Comparison of ENCODE assay signal across 27 mouse cellular contexts in genomic region chr2:130129687-130130086, GRCm38 (mm10). TPM values are rescaled to one million over a fixed set of nuclear protein-coding genes. Genes with fewer than 3 reads are reported as not detected.
DNase-seq lines count a peak whose midpoint lies in the region; ATAC-seq and TF ChIP-seq lines count a peak whose summit lies in the region.
"Had no signal": no experiment of that assay in that cellular context is flagged by ENCODE, and none has a peak within 500 bp of the region (broad histone marks: within the 10 kb centered on the region; RNA-seq: fewer than 3 reads in every experiment).

No protein-coding gene starts in this region.

- H3K9me3 ChIP-seq in CH12.LX (replicated peaks; ENCODE audit: low read length), result peaks cover 4% of the 10 kb centered on the region
- no peaks in the 10 kb centered on the region for H3K9me3 ChIP-seq in midbrain, embryonic 13.5 days
- H3K9me3 ChIP-seq in intestine, embryonic 16.5 days (ENCODE audit: control insufficient read depth, low read length), result no peaks in the 10 kb centered on the region
- H3K9me3 ChIP-seq: embryonic facial prominence, embryonic 10.5 days; forebrain, embryonic 10.5 days; forebrain, embryonic 15.5 days; heart, embryonic 10.5 days; hindbrain, embryonic 10.5 days had no signal

- H3K27me3 ChIP-seq in CH12.LX (replicated peaks), result peaks cover 16% of the 10 kb centered on the region
- H3K27me3 ChIP-seq in midbrain, embryonic 13.5 days, result no peaks in the 10 kb centered on the region
- H3K27me3 ChIP-seq in intestine, embryonic 16.5 days (replicated peaks; ENCODE audit: control insufficient read depth, insufficient read depth, low read length), result no peaks in the 10 kb centered on the region
- H3K27me3 ChIP-seq: forebrain, embryonic 15.5 days had no signal

- no peak for TF ChIP-seq POLR2A in CH12.LX (IDR thresholded peaks at IDR 0.05; ENCODE audit: low read depth, low read length)
- no peak for TF ChIP-seq POLR2A in bone marrow macrophage, adult 2 months (IDR thresholded peaks at IDR 0.05; ENCODE audit: borderline replicate concordance, low read depth, low read length)

- no peak for TF ChIP-seq EP300 in CH12.LX (IDR thresholded peaks at IDR 0.05; ENCODE audit: low read length)

- no peak for TF ChIP-seq CTCF in CH12.LX (conservative IDR thresholded peaks at IDR 0.05 in 1 of 2, IDR thresholded peaks at IDR 0.05 in 1 of 2; ENCODE audit: low read depth in 2 of 2, low read length in 2 of 2)
- TF ChIP-seq CTCF in bone marrow macrophage, adult 2 months (IDR thresholded peaks at IDR 0.05; ENCODE audit: low read depth, low read length), result no peak

- ATAC-seq in midbrain, embryonic 13.5 days, result no peak
- ATAC-seq in intestine, embryonic 16.5 days, result no peak
- ATAC-seq: forebrain, embryonic 15.5 days; intestine, postnatal 0 days had no signal

- H3K79me2 ChIP-seq in CH12.LX (replicated peaks; ENCODE audit: control insufficient read depth, extremely low read depth, insufficient read depth, poor library complexity, severe bottlenecking) (no peaks in the 10 kb centered on the region), macrophage (ENCODE audit: inconsistent target) (no peaks in the 10 kb centered on the region)

- dilution Hi-C loops in CH12.LX (cut with MboI; ENCODE audit: extremely low pct_ligation_motif_present, extremely low pct_unique_long_range_greater_than_20kb, low sequenced_read_pairs), result no loop called here

- DNase-seq in CH12.LX (ENCODE audit: extremely low read depth), result peak; percentile 3
- DNase-seq in heart, postnatal 4 days, result no peak
- DNase-seq in embryo, embryonic 9.5 days (ENCODE audit: extremely low spot score), result no peak
- DNase-seq: adrenal gland, adult 8-10 months; cerebellum, adult 11-12 months; cerebellum, adult 9-10 months; cerebellum, postnatal 25 days; gastrocnemius, postnatal 36 days; heart, adult 18-20 months; heart, postnatal 10 days had no signal

- 0 out of 2 replicates have a peak overlapping the region, but pooled peaks have one; percentile 40 for H3K4me2 ChIP-seq in CH12.LX (ENCODE audit: insufficient read depth, low read depth, poor library complexity, severe bottlenecking)
- no peak overlapping the region for H3K4me2 ChIP-seq in midbrain, embryonic 13.5 days (replicated peaks)
- no peak overlapping the region for H3K4me2 ChIP-seq in intestine, embryonic 16.5 days (ENCODE audit: low read depth, low read length)
- H3K4me2 ChIP-seq: forebrain, embryonic 15.5 days; hindbrain, embryonic 14.5 days had no signal

- no peak for TF ChIP-seq RAD21 in CH12.LX (IDR thresholded peaks at IDR 0.05; ENCODE audit: low read depth, low read length)

- H3K9ac ChIP-seq in CH12.LX (ENCODE audit: insufficient read depth, low read depth), result no peak overlapping the region
- H3K9ac ChIP-seq in midbrain, embryonic 13.5 days (replicated peaks), result no peak overlapping the region
- H3K9ac ChIP-seq in intestine, embryonic 16.5 days (ENCODE audit: low read depth, low read length), result no peak overlapping the region
- H3K9ac ChIP-seq: forebrain, embryonic 15.5 days; hindbrain, embryonic 14.5 days had no signal

- 0% methylated on average over 1 of the region's 1 CpGs for WGBS in macrophage (ENCODE audit: missing documents)
- WGBS in midbrain, embryonic 13.5 days, result 83% methylated on average over 1 of the region's 1 CpGs
- 58% methylated on average over 1 of the region's 1 CpGs for WGBS in intestine, embryonic 16.5 days

- H3K4me1 ChIP-seq in CH12.LX (ENCODE audit: control insufficient read depth in 1 of 2, insufficient read depth in 2 of 2), result peaks cover 0 to 5% of the 10 kb centered on the region in 2 experiments; a peak in 2 of 4 replicates
- H3K4me1 ChIP-seq in bone marrow macrophage, adult 2 months (ENCODE audit: control insufficient read depth, insufficient read depth, low read length), result peaks cover 30% of the 10 kb centered on the region
- H3K4me1 ChIP-seq in midbrain, embryonic 13.5 days (replicated peaks), result peaks cover 14% of the 10 kb centered on the region
- H3K4me1 ChIP-seq in intestine, embryonic 16.5 days (ENCODE audit: control insufficient read depth, insufficient read depth, low read length), result no peaks in the 10 kb centered on the region
- H3K4me1 ChIP-seq: heart, embryonic 10.5 days had no signal

- H3K36me3 ChIP-seq in CH12.LX (replicated peaks in 1 of 2; ENCODE audit: control insufficient read depth in 1 of 2, insufficient read depth in 1 of 2, low read length in 1 of 2) (no peaks in the 10 kb centered on the region), macrophage (ENCODE audit: inconsistent target) (no peaks in the 10 kb centered on the region)
- no peaks in the 10 kb centered on the region for H3K36me3 ChIP-seq in midbrain, embryonic 13.5 days
- H3K36me3 ChIP-seq in intestine, embryonic 16.5 days (ENCODE audit: control insufficient read depth, insufficient read depth, low read length), result no peaks in the 10 kb centered on the region
- H3K36me3 ChIP-seq: embryonic facial prominence, embryonic 10.5 days; forebrain, embryonic 10.5 days; forebrain, embryonic 15.5 days; heart, embryonic 10.5 days; hindbrain, embryonic 10.5 days had no signal

- H3K4me3 ChIP-seq in CH12.LX (replicated peaks in 1 of 3; ENCODE audit: low read depth in 2 of 3, low read length in 2 of 3, poor library complexity in 1 of 3) (no peak overlapping the region), macrophage (ENCODE audit: inconsistent target) (no peak overlapping the region)
- no peak overlapping the region for H3K4me3 ChIP-seq in bone marrow macrophage, adult 2 months (ENCODE audit: insufficient read depth, low read length)
- no peak overlapping the region for H3K4me3 ChIP-seq in midbrain, embryonic 13.5 days (replicated peaks)
- no peak overlapping the region for H3K4me3 ChIP-seq in intestine, embryonic 16.5 days (ENCODE audit: low read length)
- H3K4me3 ChIP-seq: embryonic facial prominence, embryonic 10.5 days; erythroblast, embryonic 14.5 days; forebrain, embryonic 10.5 days; forebrain, embryonic 15.5 days; heart, embryonic 10.5 days; hindbrain, embryonic 10.5 days had no signal

- in situ Hi-C loops in CH12.LX (cut with MboI; ENCODE audit: low pct_ligation_motif_present, low pct_unique_long_range_greater_than_20kb, low sequenced_read_pairs), result no loop called here

- H3K27ac ChIP-seq in CH12.LX (ENCODE audit: insufficient read depth, low read depth), result no peak overlapping the region
- H3K27ac ChIP-seq in bone marrow macrophage, adult 2 months (ENCODE audit: insufficient read depth, low read depth, low read length), result peak overlapping the region; percentile 41; the same call in 1 of the 2 replicates
- 0 out of 2 replicates have a peak overlapping the region, but pooled peaks have one; percentile 15 for H3K27ac ChIP-seq in macrophage
- no peak overlapping the region for H3K27ac ChIP-seq in midbrain, embryonic 13.5 days
- H3K27ac ChIP-seq in intestine, embryonic 16.5 days (ENCODE audit: low read length), result no peak overlapping the region
- H3K27ac ChIP-seq: embryonic facial prominence, embryonic 10.5 days; forebrain, embryonic 10.5 days; forebrain, embryonic 15.5 days; heart, embryonic 10.5 days; hindbrain, embryonic 10.5 days; hindbrain, embryonic 14.5 days had no signal

TF ChIP-seq in CH12.LX, 34 proteins besides CTCF, POLR2A, EP300 and RAD21 (continues in another document):
- TF ChIP-seq ZC3H11A (IDR thresholded peaks at IDR 0.05; ENCODE audit: low read depth, low read length) (no peak), PAX5 (IDR thresholded peaks at IDR 0.05; ENCODE audit: low read length) (no peak), UBTF (IDR thresholded peaks at IDR 0.05; ENCODE audit: low read depth, low read length) (no peak), ETS1 (conservative IDR thresholded peaks at IDR 0.05; ENCODE audit: low read depth, low read length) (no peak), JUND (conservative IDR thresholded peaks at IDR 0.05; ENCODE audit: low read depth, low read length) (no peak), TCF12 (IDR thresholded peaks at IDR 0.05; ENCODE audit: low read depth, low read length) (no peak), NRF1 (IDR thresholded peaks at IDR 0.05; ENCODE audit: low read depth, low read length) (no peak), MAFK (IDR thresholded peaks at IDR 0.05; ENCODE audit: insufficient replicate concordance, low read length) (no peak), SMC3 (IDR thresholded peaks at IDR 0.05; ENCODE audit: low read depth, low read length) (no peak), MXI1 (IDR thresholded peaks at IDR 0.05; ENCODE audit: low read depth, low read length) (no peak), NELFE (IDR thresholded peaks at IDR 0.05; ENCODE audit: low read depth, low read length) (no peak), CHD1 (IDR thresholded peaks at IDR 0.05; ENCODE audit: low read depth, low read length) (no peak), MYC (IDR thresholded peaks at IDR 0.05; ENCODE audit: low read depth, low read length) (no peak), MEF2A (IDR thresholded peaks at IDR 0.05; ENCODE audit: borderline replicate concordance, low read depth, low read length) (no peak)

RNA-seq across cellular contexts. Expression of gene Tgm6, which starts 17.5 kb away (rescaled TPM):
- total RNA-seq in CH12.LX (2012; rRNA removed) (not detected in 2 replicates), CH12.LX (2014; rRNA removed) (not detected in 2 replicates)
- polyA plus RNA-seq in CH12.LX (2012; ENCODE audit: insufficient read length, low read depth) (0.08 and 0.09 TPM in 2 replicates), macrophage (2018) (not detected in 3 replicates)
- not detected in 2 replicates for polyA plus RNA-seq in bone marrow macrophage, adult 2 months (2012; ENCODE audit: insufficient read depth, insufficient read length, missing spikeins)
- total RNA-seq in macrophage (2018; cell fraction: chromatin; rRNA removed), result not detected
- total RNA-seq in macrophage (2018; cell fraction: cytosol; rRNA removed), result not detected
- under 1 TPM in 1 of 26 experiments, not detected in 25; 0.15 TPM for total RNA-seq in macrophage (2018; cell fraction: nucleus; rRNA removed)
- not detected for total RNA-seq in heart, postnatal 4 days (2021)
- 0.05 and 0.15 TPM in 2 replicates for polyA plus RNA-seq in midbrain, embryonic 13.5 days (2015; fragmentation: Nextera tagmentation; extraction: Ambion mirVana)
- polyA plus RNA-seq in intestine, embryonic 16.5 days (2015; fragmentation: Nextera tagmentation; extraction: Ambion mirVana), result not detected in 2 replicates
- total RNA-seq: adrenal gland, adult 8-10 months; adrenal gland, postnatal 4 days; gastrocnemius, adult 8-10 months; gastrocnemius, postnatal 36 days; heart, adult 18-20 months; heart, postnatal 10 days had no signal
- polyA plus RNA-seq: C2C12; embryonic facial prominence, embryonic 10.5 days; embryonic facial prominence, embryonic 14.5 days; erythroblast, embryonic 14.5 days; forebrain, embryonic 10.5 days; heart, embryonic 10.5 days; heart, embryonic 14.5 days; hindbrain, embryonic 10.5 days; intestine, postnatal 0 days had no signal

RNA-seq across cellular contexts. Expression of gene Snrpb, which starts 49.5 kb away (rescaled TPM):
- total RNA-seq in CH12.LX (2012; rRNA removed) (422 and 534 TPM in 2 replicates), CH12.LX (2014; rRNA removed) (515 and 524 TPM in 2 replicates)
- polyA plus RNA-seq in CH12.LX (2012; ENCODE audit: insufficient read length, low read depth) (318 and 413 TPM in 2 replicates), macrophage (2018) (53.8 to 226 TPM (median 142 TPM) in 3 replicates)
- polyA plus RNA-seq in bone marrow macrophage, adult 2 months (2012; ENCODE audit: insufficient read depth, insufficient read length, missing spikeins), result 154 and 166 TPM in 2 replicates
- 10 to 100 TPM in 25 of 26 experiments, 1 to 10 TPM in 1; 9.0 to 38.6 (median 23.1) TPM for total RNA-seq in macrophage (2018; cell fraction: chromatin; rRNA removed)
- total RNA-seq in macrophage (2018; cell fraction: cytosol; rRNA removed), result 100 to 1,000 TPM in 14 of 26 experiments, 10 to 100 TPM in 12; 70.7 to 144 (median 105) TPM
- 10 to 100 TPM; 22.8 to 63.6 (median 36.0) TPM for total RNA-seq in macrophage (2018; cell fraction: nucleus; rRNA removed)
- 100 to 1,000 TPM; 221 to 229 TPM for total RNA-seq in heart, postnatal 4 days (2021)
- 424 and 459 TPM in 2 replicates for polyA plus RNA-seq in midbrain, embryonic 13.5 days (2015; fragmentation: Nextera tagmentation; extraction: Ambion mirVana)
- 470 and 526 TPM in 2 replicates for polyA plus RNA-seq in intestine, embryonic 16.5 days (2015; fragmentation: Nextera tagmentation; extraction: Ambion mirVana)

Comparison
In these comparisons a context has a peak if more than half of its experiments do, and no peak if none do; other contexts are left out.
1. H3K27ac ChIP-seq: peak in bone marrow macrophage, adult 2 months (single experiment) and macrophage (single experiment); none in CH12.LX (single experiment), midbrain, embryonic 13.5 days (single experiment) and intestine, embryonic 16.5 days (single experiment).